Mouse (Mus musculus) limb, embryonic 14.5 days (tissue): Measurements from ENCODE around the gene Celf2. TPM values are rescaled to one million over a fixed set of nuclear protein-coding genes. Genes with fewer than 3 reads are reported as not detected.

Source experiments
- ATAC-seq: fragments of 200-750 bp; cut with Nextera tagmentation; 2 replicates; pipeline ENCODE4 v1.8.0; 2017; ENCODE audit warnings: low read depth, moderate number of reproducible peaks, moderate TSS enrichment; ENCODE audit not compliant: low FRiP score
- DNase-seq: peaks from one replicate; pipeline ENCODE4 v3.0.0-alpha.2; 2015; ENCODE audit warnings: low spot score
- H3K27ac ChIP-seq: fragments of 300-500 bp; sonication (generic); replicated peaks from 2 replicates; pipeline ENCODE4 v1.5.1; 2014; ENCODE audit warnings: low read depth, mild to moderate bottlenecking, low read length, moderate library complexity, mixed read lengths
- H3K27me3 ChIP-seq: fragments of 300-500 bp; sonication (generic); 2 replicates; pipeline ENCODE4 v1.6.1; 2014; ENCODE audit warnings: low read length, mixed read lengths; ENCODE audit not compliant: control insufficient read depth, insufficient read depth
- H3K36me3 ChIP-seq: fragments of 300-500 bp; sonication (generic); 2 replicates; pipeline ENCODE4 v1.6.1; 2014; ENCODE audit warnings: mild to moderate bottlenecking, low read length, moderate library complexity, mixed read lengths; ENCODE audit not compliant: control insufficient read depth, insufficient read depth
- H3K4me1 ChIP-seq: fragments of 300-500 bp; sonication (generic); 2 replicates; pipeline ENCODE4 v1.6.1; 2014; ENCODE audit warnings: antibody characterized with exemption, low read length, mixed read lengths; ENCODE audit not compliant: control insufficient read depth, insufficient read depth
- H3K4me2 ChIP-seq: fragments of 300-500 bp; sonication (generic); replicated peaks from 2 replicates; pipeline ENCODE4 v1.6.1; 2014; ENCODE audit warnings: low read depth, mild to moderate bottlenecking, low read length, moderate library complexity; ENCODE audit not compliant: severe bottlenecking
- H3K4me3 ChIP-seq: fragments of 300-500 bp; sonication (generic); replicated peaks from 2 replicates; pipeline ENCODE4 v1.5.1; 2014; ENCODE audit warnings: low read length
- H3K9ac ChIP-seq: fragments of 300-500 bp; sonication (generic); 2 replicates; pipeline ENCODE4 v1.6.1; 2014; ENCODE audit warnings: mild to moderate bottlenecking, low read depth, low read length, moderate library complexity; ENCODE audit not compliant: severe bottlenecking
- H3K9me3 ChIP-seq: fragments of 300-500 bp; sonication (generic); 2 replicates; pipeline ENCODE4 v1.6.1; 2016; ENCODE audit warnings: low read length; ENCODE audit not compliant: control insufficient read depth
- POLR2A ChIP-seq: fragments of 200-500 bp; IDR thresholded peaks from 2 replicates; pipeline ENCODE4 v1.8.0; 2012; ENCODE audit warnings: inconsistent platforms, mild to moderate bottlenecking, moderate library complexity, borderline replicate concordance; ENCODE audit not compliant: insufficient read depth, insufficient read length; ENCODE audit errors: extremely low read depth
- WGBS: fragments of 180-500 bp; shearing (Covaris S2); extraction: QIAGEN DNeasy Blood & Tissue Kit; methylation state at CpG from one replicate; pipeline ENCODE4 v1.1.7; 2014; 5-methylcytosine and 5-hydroxymethylcytosine counted together
- polyA plus RNA-seq, 2 experiments: library from polyadenylated mRNA; depleted of rRNA in 1 of 2; stranded (reverse) in 1 of 2; unstranded in 1 of 2; fragments of >200 nt; fragmentation: Nextera tagmentation in 1 of 2; extraction: Ambion mirVana in 1 of 2; gene quantifications; 2 replicates each; pipeline versions ENCODE4 v1.2.1 to v1.2.3; 2012 to 2014

Celf2 gene
- polyA plus RNA-seq, 2 experiments: 55.3 to 75.1 TPM

GRCm38 (mm10) chr2:7342911-7343478, 166.4 kb downstream of the Celf2 start:
- no peaks in the 10 kb centered on the region for H3K27me3 ChIP-seq
- ATAC-seq: no peak
- no peaks in the 10 kb centered on the region for H3K36me3 ChIP-seq
- H3K4me2 ChIP-seq: no peak overlapping the region
- H3K27ac ChIP-seq: no peak overlapping the region
- no peak for TF ChIP-seq POLR2A
- 67% methylated on average over 8 of the region's 8 CpGs for WGBS
- no peak overlapping the region for H3K4me3 ChIP-seq
- no peaks in the 10 kb centered on the region for H3K9me3 ChIP-seq
- DNase-seq: no peak
- no peaks in the 10 kb centered on the region for H3K4me1 ChIP-seq
- H3K9ac ChIP-seq: no peak overlapping the region

- ATAC-seq: no peak
- H3K4me1 ChIP-seq: no peaks in the 10 kb centered on the region
- WGBS: 50% methylated on average over 2 of the region's 2 CpGs
- no peaks in the 10 kb centered on the region for H3K9me3 ChIP-seq
- no peaks in the 10 kb centered on the region for H3K36me3 ChIP-seq
- TF ChIP-seq POLR2A: no peak
- no peak overlapping the region for H3K4me2 ChIP-seq
- no peak overlapping the region for H3K9ac ChIP-seq
- no peak for DNase-seq
- no peak overlapping the region for H3K27ac ChIP-seq
- no peak overlapping the region for H3K4me3 ChIP-seq
- no peaks in the 10 kb centered on the region for H3K27me3 ChIP-seq
Measured at GRCm38 (mm10) chr2:7334846-7335245, 174.5 kb downstream of the Celf2 start.

- Histone ChIP-seq H3K36me3 (no peaks in the 10 kb centered on the region), H3K9ac (no peak overlapping the region), H3K27ac (no peak overlapping the region), H3K9me3 (no peaks in the 10 kb centered on the region), H3K27me3 (no peaks in the 10 kb centered on the region), H3K4me1 (no peaks in the 10 kb centered on the region), H3K4me2 (no peak overlapping the region), H3K4me3 (no peak overlapping the region)
- WGBS: 77% methylated on average over 8 of the region's 8 CpGs
- ATAC-seq (no peak), DNase-seq (no peak)
- no peak for TF ChIP-seq POLR2A
Measured at GRCm38 (mm10) chr2:7328018-7328899, 181.1 kb downstream of the Celf2 start.

- Histone ChIP-seq H3K4me2 (no peak overlapping the region), H3K9me3 (no peaks in the 10 kb centered on the region), H3K4me1 (no peaks in the 10 kb centered on the region), H3K27me3 (no peaks in the 10 kb centered on the region), H3K9ac (no peak overlapping the region), H3K27ac (no peak overlapping the region), H3K4me3 (no peak overlapping the region), H3K36me3 (no peaks in the 10 kb centered on the region)
- TF ChIP-seq POLR2A: no peak
- no peak for ATAC-seq
- WGBS: 75% methylated on average over 3 of the region's 3 CpGs
- DNase-seq: no peak
Measured at GRCm38 (mm10) chr2:7319760-7320159, 189.6 kb downstream of the Celf2 start.

GRCm38 (mm10) chr2:7311776-7312175, 197.6 kb downstream of the Celf2 start:
- 81% methylated on average over 3 of the region's 3 CpGs for WGBS
- ATAC-seq (no peak), DNase-seq (no peak)
- H3K27me3 ChIP-seq: no peaks in the 10 kb centered on the region
- H3K4me1 ChIP-seq: no peaks in the 10 kb centered on the region
- no peak overlapping the region for H3K9ac ChIP-seq
- no peak overlapping the region for H3K27ac ChIP-seq
- H3K36me3 ChIP-seq: no peaks in the 10 kb centered on the region
- no peak overlapping the region for H3K4me3 ChIP-seq
- no peaks in the 10 kb centered on the region for H3K9me3 ChIP-seq
- H3K4me2 ChIP-seq: no peak overlapping the region
- TF ChIP-seq POLR2A: no peak
